Mouse (Mus musculus) adrenal gland, postnatal 10 days (tissue): Measurements from ENCODE around the gene Teddm1b. TPM values are rescaled to one million over a fixed set of nuclear protein-coding genes. Genes with fewer than 3 reads are reported as not detected.

Experiments
- DNase-seq: peaks from one replicate; pipeline ENCODE4 v3.0.0; 2021; ENCODE audit warnings: mixed read lengths
- microRNA-seq: library from miRNA; unstranded; fragments of <30 nt; microRNA quantifications from one replicate; pipeline ENCODE4 v1.2.0, GENCODE M21; 2021
- total RNA-seq, 2 experiments: library from RNA; stranded (reverse); gene quantifications; 2 replicates each; pipeline ENCODE4 v1.2.3; 2021

The Teddm1b gene
- total RNA-seq, 2 experiments from 2014 or later = not detected

- DNase-seq = no peak
Measured at GRCm38 (mm10) chr1:153903006-153903405, 28.9 kb downstream of the Teddm1b start.

GRCm38 (mm10) chr1:153904236-153904635 lies 30.1 kb downstream of the Teddm1b start:
- DNase-seq = no peak

GRCm38 (mm10) chr1:153905884-153906283 lies 31.7 kb downstream of the Teddm1b start:
- no peak for DNase-seq

- DNase-seq = no peak
Measured at GRCm38 (mm10) chr1:153908208-153908607, 34.1 kb downstream of the Teddm1b start.

GRCm38 (mm10) chr1:153908741-153909140 lies 34.6 kb downstream of the Teddm1b start:
- no peak for DNase-seq

GRCm38 (mm10) chr1:153909213-153909962 lies 35.2 kb downstream of the Teddm1b start:
- no peak for DNase-seq

GRCm38 (mm10) chr1:153909963-153910291 lies 35.8 kb downstream of the Teddm1b start:
- DNase-seq = no peak

GRCm38 (mm10) chr1:153910423-153910822 lies 36.3 kb downstream of the Teddm1b start:
- no peak for DNase-seq

GRCm38 (mm10) chr1:153911276-153911795 lies 37.2 kb downstream of the Teddm1b start:
- DNase-seq = no peak

GRCm38 (mm10) chr1:153913869-153914268 lies 39.7 kb downstream of the Teddm1b start:
- no peak for DNase-seq

- DNase-seq = no peak
Measured at GRCm38 (mm10) chr1:153918521-153919206, 44.5 kb downstream of the Teddm1b start.

- no peak for DNase-seq
Measured at GRCm38 (mm10) chr1:153921642-153922041, 47.5 kb downstream of the Teddm1b start.

GRCm38 (mm10) chr1:153922571-153923021 lies 48.5 kb downstream of the Teddm1b start:
- peak; percentile 60 for DNase-seq

GRCm38 (mm10) chr1:153924395-153925385 lies 50.5 kb downstream of the Teddm1b start:
- DNase-seq = no peak

Small RNAs within 50 kb of the gene (microRNA-seq; reads per million reads assigned to microRNA genes)
- gene Mir8114 = 38.8 reads per million, percentile 33 among the genes with 10 or more reads in this experiment

Other genes starting within 250 kb of the Teddm1b start
- gene Rgs8, start 221.3 kb upstream of the Teddm1b start, total RNA-seq = under 1 TPM; 0.57 to 0.61 TPM
- gene Rgs16, start 134.0 kb upstream of the Teddm1b start, total RNA-seq = 10 to 100 TPM; 10.3 to 48.8 TPM
- 10 to 100 TPM; 12.1 to 15.5 TPM for gene Rnasel, start 124.9 kb upstream of the Teddm1b start, total RNA-seq
- under 1 TPM in 1 of 2 experiments, not detected in 1; 0.12 TPM for gene Rgsl1, start 30.2 kb upstream of the Teddm1b start, total RNA-seq
- gene Teddm1a, start 17.4 kb downstream of the Teddm1b start, total RNA-seq = not detected
- 100 to 1,000 TPM; 423 to 903 TPM for gene Glul, start 25.6 kb downstream of the Teddm1b start, total RNA-seq
- gene Teddm2, start 25.9 kb downstream of the Teddm1b start, total RNA-seq = under 1 TPM; 0.36 to 0.45 TPM